Mouse (Mus musculus) midbrain, embryonic 15.5 days (tissue): ENCODE results near the gene Lhx1. TPM values are rescaled to one million over a fixed set of nuclear protein-coding genes. Genes with fewer than 3 reads are reported as not detected.

Experiments
- ATAC-seq: fragments of 200-750 bp; cut with Nextera tagmentation; replicated peaks from 2 replicates; pipeline ENCODE4 v1.8.0; 2017; ENCODE audit warnings: moderate TSS enrichment
- H3K27ac ChIP-seq: fragments of 300-500 bp; sonication (generic); 2 replicates; pipeline ENCODE4 v1.5.1; 2015; ENCODE audit warnings: mild to moderate bottlenecking, inconsistent platforms
- H3K27me3 ChIP-seq: fragments of 300-500 bp; sonication (generic); replicated peaks from 2 replicates; pipeline ENCODE4 v1.6.1; 2015; ENCODE audit warnings: inconsistent platforms
- H3K36me3 ChIP-seq: fragments of 300-500 bp; sonication (generic); replicated peaks from 2 replicates; pipeline ENCODE4 v1.6.1; 2015; ENCODE audit warnings: inconsistent platforms
- H3K4me1 ChIP-seq: fragments of 300-500 bp; sonication (generic); 2 replicates; pipeline ENCODE4 v1.6.1; 2015; ENCODE audit warnings: inconsistent platforms
- H3K4me2 ChIP-seq: fragments of 300-500 bp; sonication (generic); 2 replicates; pipeline ENCODE4 v1.6.1; 2015; ENCODE audit warnings: inconsistent platforms, mild to moderate bottlenecking, moderate library complexity
- H3K4me3 ChIP-seq: fragments of 300-500 bp; sonication (generic); 2 replicates; pipeline ENCODE4 v1.5.1; 2015; ENCODE audit warnings: mild to moderate bottlenecking, inconsistent platforms
- H3K9ac ChIP-seq: fragments of 300-500 bp; sonication (generic); 2 replicates; pipeline ENCODE4 v1.6.1; 2015; ENCODE audit warnings: mild to moderate bottlenecking, inconsistent platforms
- H3K9me3 ChIP-seq: fragments of 300-500 bp; sonication (generic); 2 replicates; pipeline ENCODE4 v1.6.1; 2016; ENCODE audit warnings: inconsistent platforms
- WGBS: fragments of 180-500 bp; shearing (Covaris S2); methylation state at CpG from one replicate; pipeline ENCODE4 v1.1.7; 2015; ENCODE audit warnings: mixed read lengths; 5-methylcytosine and 5-hydroxymethylcytosine counted together
- polyA plus RNA-seq: library from polyadenylated mRNA; unstranded; fragments of >200 nt; fragmentation: Nextera tagmentation; extraction: Ambion mirVana; gene quantifications from 2 replicates; pipeline ENCODE4 v1.2.1, GENCODE M21; 2015

Lhx1 gene
- polyA plus RNA-seq, 1 experiment from 2014 or later = 43.3 TPM

DNA sequence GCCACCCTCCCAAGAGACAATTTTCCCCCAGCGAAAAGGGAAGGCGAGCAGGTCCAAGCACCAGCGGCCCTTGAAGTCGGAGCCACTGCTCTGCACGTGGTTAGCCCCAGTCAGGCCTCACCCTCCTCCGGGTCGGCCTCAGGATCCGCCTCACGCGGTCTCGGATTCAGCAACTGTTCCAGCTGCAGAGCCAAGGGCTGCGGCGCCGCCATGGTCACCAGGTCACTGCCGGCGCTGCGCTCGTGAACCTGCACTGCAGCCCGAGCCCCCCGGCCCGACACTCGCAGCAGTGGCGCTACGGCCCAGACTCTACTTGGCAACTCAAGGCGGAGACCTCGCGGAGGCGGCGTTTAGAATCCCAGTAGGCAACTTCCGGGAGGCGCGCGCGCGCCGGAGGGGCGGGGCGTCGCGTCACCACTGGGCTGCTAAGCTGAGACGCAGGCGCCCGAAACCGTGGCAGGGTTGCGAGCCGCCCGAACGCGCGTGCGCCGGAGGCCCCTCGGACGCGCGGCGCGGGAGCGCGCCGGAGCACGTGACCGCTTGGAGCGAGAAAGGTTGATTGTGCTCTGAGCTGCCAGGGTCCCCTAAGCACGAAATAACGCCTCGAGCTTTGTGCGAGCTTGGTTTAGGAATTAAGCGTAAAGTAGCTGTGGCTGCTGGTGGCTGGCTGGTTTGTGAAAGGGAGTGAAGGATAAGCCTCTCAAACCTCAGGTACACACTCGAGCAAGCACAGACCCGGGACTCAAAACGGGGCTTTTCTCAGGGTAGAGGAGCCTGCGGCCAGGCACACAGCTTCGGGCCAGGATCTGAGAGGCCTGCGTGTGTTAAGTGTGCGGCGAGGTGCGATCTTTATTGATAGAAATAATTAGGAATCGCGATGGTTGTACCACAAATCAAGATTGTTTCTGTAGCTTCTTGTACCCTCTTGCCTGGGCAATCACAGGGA, 11.9 kb downstream of the Lhx1 start, which contains the start of gene Aatf:
Gene Aatf (minus strand): TSS at position 352 of the 946 bp plus-strand sequence.
- Histone ChIP-seq H3K36me3 (0 out of 2 replicates have a peak, but pooled peaks cover 2% of the 10 kb centered on the region), H3K4me2 (peak within 1 kb of the TSS; percentile 91), H3K27ac (peak within 1 kb of the TSS; percentile 91), H3K27me3 (peaks cover 25% of the 10 kb centered on the region), H3K4me3 (peak within 1 kb of the TSS; percentile 87), H3K9me3 (no peaks in the 10 kb centered on the region), H3K9ac (peak within 1 kb of the TSS; percentile 74), H3K4me1 (peaks cover 21% of the 10 kb centered on the region)
- peak; percentile 98 for ATAC-seq
- WGBS = under 1% methylated on average over 80 of the region's 80 CpGs

DNA sequence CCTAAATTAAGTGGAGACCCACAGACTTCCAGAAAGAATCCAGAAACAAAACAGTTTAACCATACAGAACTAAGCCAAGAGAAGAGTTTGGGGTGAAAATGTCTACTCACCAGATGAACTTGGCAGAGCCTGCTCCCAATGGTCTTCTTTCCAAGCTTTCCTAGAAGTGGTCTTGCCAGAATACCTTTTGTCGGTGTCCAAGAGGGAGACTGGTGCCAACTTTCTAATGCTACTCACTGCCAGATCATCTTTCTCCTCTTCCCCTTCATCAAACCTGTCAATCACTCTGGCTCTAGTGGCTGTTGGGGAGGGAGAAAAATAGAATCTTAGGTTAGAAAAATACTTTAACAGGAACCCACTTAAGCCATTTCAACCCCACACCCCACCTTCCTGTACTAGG, 13.3 kb downstream of the Lhx1 start:
- no peak overlapping the region for H3K27ac ChIP-seq
- peaks cover 2% of the 10 kb centered on the region; the same call in 1 of the 2 replicates for H3K36me3 ChIP-seq
- H3K9me3 ChIP-seq = no peaks in the 10 kb centered on the region
- ATAC-seq = no peak
- peaks cover 20% of the 10 kb centered on the region for H3K27me3 ChIP-seq
- WGBS = 92% methylated on average over 1 of the region's 1 CpGs
- no peak overlapping the region for H3K9ac ChIP-seq
- H3K4me2 ChIP-seq = peak overlapping the region; percentile 91; the same call in 1 of the 2 replicates
- peaks cover 21% of the 10 kb centered on the region for H3K4me1 ChIP-seq
- no peak overlapping the region for H3K4me3 ChIP-seq

DNA sequence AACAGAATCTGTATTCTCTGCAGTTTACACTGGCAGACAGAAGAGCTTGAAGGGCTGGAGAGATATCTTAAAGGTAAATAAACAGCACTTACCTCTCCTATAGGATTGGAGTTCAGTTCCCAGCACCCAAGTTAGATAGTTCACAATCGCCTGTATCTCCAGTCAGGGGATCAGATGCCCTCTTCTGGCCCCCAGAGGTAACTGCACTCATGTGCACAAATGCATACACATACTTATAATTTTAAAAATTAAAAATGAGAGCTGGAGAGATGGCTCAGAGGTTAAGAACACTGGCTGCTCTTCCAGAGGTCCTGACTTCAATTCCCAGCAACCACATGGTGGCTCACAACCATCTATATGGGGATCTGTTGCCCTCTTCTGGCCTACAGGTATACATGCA, 21.0 kb downstream of the Lhx1 start:
- Histone ChIP-seq H3K27me3 (no peaks in the 10 kb centered on the region), H3K4me2 (no peak overlapping the region), H3K4me3 (no peak overlapping the region), H3K36me3 (peaks cover 2% of the 10 kb centered on the region; the same call in 1 of the 2 replicates), H3K4me1 (no peaks in the 10 kb centered on the region), H3K27ac (no peak overlapping the region), H3K9me3 (no peaks in the 10 kb centered on the region), H3K9ac (no peak overlapping the region)
- no peak for ATAC-seq
- WGBS = 97% methylated on average over 1 of the region's 1 CpGs

DNA sequence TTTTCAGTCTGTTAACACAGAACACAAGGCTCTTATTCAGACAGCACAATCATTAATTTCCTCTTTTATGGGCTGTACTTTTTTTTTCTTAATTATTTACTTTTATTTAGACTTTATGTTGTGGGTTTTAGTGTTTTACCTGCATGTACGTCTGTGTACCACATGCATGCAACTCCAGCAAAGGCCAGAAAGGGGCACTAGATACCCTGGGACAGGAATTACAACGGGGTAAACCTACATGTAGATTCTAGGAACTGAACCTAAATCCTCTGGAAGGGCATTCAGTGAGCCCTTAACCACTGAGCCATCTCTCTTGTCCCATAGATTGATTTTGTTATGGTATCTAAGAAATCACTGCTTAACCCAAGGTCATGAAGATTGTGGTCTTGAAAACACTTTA, 27.4 kb downstream of the Lhx1 start:
- 73% methylated on average over 2 of the region's 2 CpGs for WGBS
- no peaks in the 10 kb centered on the region; the same call in 1 of the 2 replicates for H3K36me3 ChIP-seq
- H3K4me1 ChIP-seq = peaks cover 8% of the 10 kb centered on the region; the same call in 1 of the 2 replicates
- H3K9ac ChIP-seq = no peak overlapping the region
- ATAC-seq = no peak
- H3K9me3 ChIP-seq = no peaks in the 10 kb centered on the region
- no peak overlapping the region for H3K27ac ChIP-seq
- no peaks in the 10 kb centered on the region for H3K27me3 ChIP-seq
- no peak overlapping the region for H3K4me2 ChIP-seq
- no peak overlapping the region for H3K4me3 ChIP-seq

DNA sequence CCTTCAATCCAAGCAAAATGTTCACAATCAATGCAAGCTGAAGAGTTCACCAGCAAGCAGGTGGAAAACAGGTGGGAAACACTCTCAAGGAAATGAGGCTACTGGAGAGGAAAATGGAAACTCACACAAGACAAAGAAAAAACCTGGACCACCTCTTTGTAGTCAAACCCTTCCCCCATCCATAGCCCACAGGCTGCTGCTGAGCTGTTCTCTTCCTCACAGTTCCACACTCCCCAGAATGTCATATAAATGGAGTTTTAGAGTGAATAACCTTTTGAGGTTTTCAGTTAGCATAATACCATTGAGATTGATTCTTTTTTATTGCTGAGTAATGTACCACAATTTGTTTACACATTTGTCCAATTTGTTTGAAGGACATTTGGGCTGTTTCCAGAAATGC, 28.4 kb downstream of the Lhx1 start:
- no peak overlapping the region for H3K9ac ChIP-seq
- H3K27me3 ChIP-seq = no peaks in the 10 kb centered on the region
- no peak for ATAC-seq
- peaks cover under 1% of the 10 kb centered on the region; the same call in 1 of the 2 replicates for H3K36me3 ChIP-seq
- no peak overlapping the region for H3K27ac ChIP-seq
- no peaks in the 10 kb centered on the region for H3K9me3 ChIP-seq
- H3K4me3 ChIP-seq = no peak overlapping the region
- H3K4me1 ChIP-seq = peaks cover 8% of the 10 kb centered on the region; the same call in 1 of the 2 replicates
- H3K4me2 ChIP-seq = no peak overlapping the region

DNA sequence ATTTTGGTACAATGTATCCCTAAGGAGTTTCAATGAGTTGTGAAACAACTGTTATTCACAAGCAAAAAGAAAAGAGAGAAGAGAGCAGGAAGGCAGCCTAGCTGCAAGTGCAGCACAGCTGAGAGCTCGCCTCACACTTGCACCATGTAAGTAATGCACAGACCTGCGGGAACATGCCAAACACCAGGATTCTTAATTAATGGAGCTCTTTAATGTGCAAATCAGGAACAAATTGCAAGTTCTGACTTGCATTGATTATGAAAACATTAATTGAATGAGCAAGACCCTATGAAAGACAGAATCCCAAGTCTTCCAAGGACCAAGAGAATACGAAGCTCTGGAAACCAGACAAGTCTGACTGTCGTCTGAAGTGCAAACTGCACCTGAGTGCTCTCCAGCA, 29.6 kb downstream of the Lhx1 start:
- WGBS = 48% methylated on average over 4 of the region's 4 CpGs
- H3K9ac ChIP-seq = no peak overlapping the region
- peak overlapping the region; percentile 42; the same call in 1 of the 2 replicates for H3K27ac ChIP-seq

DNA sequence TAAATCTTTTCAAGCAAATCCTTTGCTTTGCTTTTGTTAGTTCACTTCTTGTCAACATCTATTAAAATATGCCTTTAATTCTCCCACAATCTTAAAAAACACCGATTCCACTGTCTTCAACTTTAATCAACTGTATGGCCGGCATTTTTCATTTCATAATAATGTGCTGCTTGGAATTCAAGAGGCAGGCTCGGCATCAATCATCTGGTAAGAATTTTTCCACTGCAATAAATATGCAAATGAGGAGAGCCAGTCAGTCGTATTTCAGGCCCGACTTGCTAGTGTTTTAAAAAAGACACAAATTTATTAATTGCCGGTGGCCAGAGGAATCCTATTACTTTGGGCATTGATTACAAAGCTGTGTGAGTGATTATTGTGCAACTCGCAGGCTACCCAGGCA, 43.7 kb downstream of the Lhx1 start:
- Histone ChIP-seq H3K9ac (no peak overlapping the region), H3K27ac (peak overlapping the region; percentile 50; the same call in 1 of the 2 replicates), H3K4me1 (peaks cover 16% of the 10 kb centered on the region), H3K4me3 (no peak overlapping the region), H3K9me3 (no peaks in the 10 kb centered on the region), H3K36me3 (no peaks in the 10 kb centered on the region), H3K4me2 (peak overlapping the region; percentile 4; the same call in 1 of the 2 replicates), H3K27me3 (no peaks in the 10 kb centered on the region)
- no peak for ATAC-seq
- WGBS = 14% methylated on average over 7 of the region's 7 CpGs

More for the DNA sequence above, 29.6 kb downstream of the Lhx1 start:
- no peaks in the 10 kb centered on the region for H3K9me3 ChIP-seq
- H3K4me1 ChIP-seq = peaks cover 8% of the 10 kb centered on the region; the same call in 1 of the 2 replicates
- no peak for ATAC-seq
- peaks cover 11% of the 10 kb centered on the region; the same call in 1 of the 2 replicates for H3K36me3 ChIP-seq
- no peaks in the 10 kb centered on the region for H3K27me3 ChIP-seq
- no peak overlapping the region for H3K4me2 ChIP-seq
- H3K4me3 ChIP-seq = no peak overlapping the region

DNA sequence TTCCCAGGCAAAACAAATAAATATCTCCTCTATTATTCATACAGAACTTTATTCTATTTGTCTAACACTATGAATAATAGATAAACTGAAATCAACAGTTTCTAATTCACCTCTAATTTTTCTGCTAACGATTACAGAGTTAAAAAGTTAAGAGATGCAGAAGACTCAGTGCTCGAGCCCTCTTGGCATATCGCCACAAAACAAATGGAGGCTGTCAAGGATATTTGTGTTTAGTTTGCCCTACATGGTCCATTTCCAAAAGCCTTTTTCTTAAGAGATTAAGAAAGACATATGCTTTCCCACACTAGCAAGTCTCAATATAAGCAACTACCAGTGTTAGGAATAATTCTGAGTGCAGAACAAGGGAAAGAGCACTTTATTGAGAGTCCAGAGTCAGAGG, 44.9 kb downstream of the Lhx1 start:
- no peak overlapping the region for H3K27ac ChIP-seq
- H3K4me1 ChIP-seq = peaks cover 16% of the 10 kb centered on the region
- no peak for ATAC-seq
- no peak overlapping the region for H3K4me3 ChIP-seq
- H3K27me3 ChIP-seq = no peaks in the 10 kb centered on the region
- 49% methylated on average over 3 of the region's 3 CpGs for WGBS
- H3K36me3 ChIP-seq = no peaks in the 10 kb centered on the region
- H3K9ac ChIP-seq = no peak overlapping the region
- H3K4me2 ChIP-seq = no peak overlapping the region
- H3K9me3 ChIP-seq = no peaks in the 10 kb centered on the region

DNA sequence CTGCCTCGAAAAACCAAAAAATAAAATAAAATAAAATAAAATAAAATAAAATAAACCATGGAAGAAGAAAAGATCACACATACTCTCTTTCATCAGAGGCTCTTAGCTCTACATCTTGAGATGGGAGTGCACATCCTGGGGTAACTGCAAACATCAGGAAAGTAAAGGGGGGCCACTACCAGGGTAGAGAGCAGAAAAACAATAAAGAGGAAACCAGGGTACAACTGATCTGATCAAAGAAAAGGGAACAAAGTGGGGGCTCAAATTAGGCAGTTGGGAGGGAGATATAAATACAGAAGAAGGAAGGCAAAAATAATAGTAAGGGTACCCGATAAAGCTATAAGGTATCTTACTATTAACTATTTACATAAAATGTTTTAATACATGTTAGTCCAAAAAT, 48.7 kb downstream of the Lhx1 start:
- Histone ChIP-seq H3K27me3 (no peaks in the 10 kb centered on the region), H3K36me3 (no peaks in the 10 kb centered on the region), H3K9ac (no peak overlapping the region), H3K4me2 (no peak overlapping the region), H3K27ac (no peak overlapping the region), H3K4me1 (peaks cover 10% of the 10 kb centered on the region), H3K4me3 (no peak overlapping the region), H3K9me3 (no peaks in the 10 kb centered on the region)
- no peak for ATAC-seq
- 93% methylated on average over 2 of the region's 2 CpGs for WGBS

DNA sequence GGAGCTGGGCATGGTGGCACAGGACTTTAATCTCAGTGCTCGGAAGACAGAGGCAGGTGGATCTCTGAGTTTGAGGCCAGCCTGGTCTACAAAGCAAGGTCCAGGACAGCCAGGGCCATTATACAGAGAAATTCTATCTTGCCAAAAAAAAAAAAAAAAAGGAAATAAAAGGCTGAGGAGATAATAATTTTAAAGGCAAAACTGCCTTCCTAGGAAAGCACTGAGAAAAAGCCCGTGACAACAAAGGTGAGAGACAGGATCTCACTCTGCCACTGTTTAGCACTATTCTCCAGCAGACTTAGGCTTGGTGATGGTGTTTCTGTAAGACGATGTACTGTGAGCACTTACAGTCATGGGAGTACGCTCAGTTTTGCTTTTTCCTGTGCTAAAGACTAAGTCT, 49.3 kb downstream of the Lhx1 start:
- no peak overlapping the region for H3K4me2 ChIP-seq
- no peaks in the 10 kb centered on the region for H3K9me3 ChIP-seq
- ATAC-seq = no peak
- H3K27ac ChIP-seq = no peak overlapping the region
- H3K9ac ChIP-seq = no peak overlapping the region
- peaks cover 5% of the 10 kb centered on the region; the same call in 1 of the 2 replicates for H3K4me1 ChIP-seq
- H3K36me3 ChIP-seq = no peaks in the 10 kb centered on the region
- H3K4me3 ChIP-seq = no peak overlapping the region
- 91% methylated on average over 4 of the region's 4 CpGs for WGBS
- H3K27me3 ChIP-seq = no peaks in the 10 kb centered on the region

DNA sequence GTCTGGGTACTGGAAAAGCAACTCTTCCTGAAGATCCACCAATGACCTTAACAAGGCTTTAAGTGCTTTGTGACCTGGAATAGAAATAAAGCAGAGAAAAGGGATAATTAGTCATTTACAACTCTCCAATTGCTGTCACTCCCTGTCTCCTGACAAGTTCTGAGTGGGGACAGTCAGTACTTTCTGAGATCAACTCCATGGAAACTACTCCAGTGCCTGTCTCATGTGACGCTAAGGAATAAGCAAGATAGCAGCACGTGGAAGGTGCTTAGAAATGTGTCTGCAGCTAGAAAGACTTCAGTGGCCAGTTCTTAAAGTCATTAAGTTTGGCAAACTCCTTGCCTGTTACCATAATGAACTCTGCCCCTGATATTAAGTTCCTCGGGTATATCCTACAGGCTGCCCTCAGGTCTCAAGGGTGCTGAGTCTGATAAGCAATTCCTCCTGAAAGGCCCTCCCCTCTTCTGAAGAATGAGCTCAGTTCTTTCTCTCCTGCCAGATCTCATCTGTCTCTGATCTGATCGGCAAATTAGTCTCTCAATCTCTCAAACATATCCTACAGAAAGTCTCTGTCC, 52.2 kb downstream of the Lhx1 start:
- Histone ChIP-seq H3K9me3 (no peaks in the 10 kb centered on the region), H3K4me2 (no peak overlapping the region), H3K36me3 (0 out of 2 replicates have a peak, but pooled peaks cover 2% of the 10 kb centered on the region), H3K9ac (no peak overlapping the region), H3K27me3 (no peaks in the 10 kb centered on the region), H3K27ac (no peak overlapping the region), H3K4me3 (no peak overlapping the region), H3K4me1 (no peaks in the 10 kb centered on the region)
- no peak for ATAC-seq
- WGBS = 76% methylated on average over 4 of the region's 4 CpGs
